Mouse (Mus musculus) c-Kit-positive CD71-positive TER-119-negative erythroid progenitor cells, embryonic 14.5 days (primary cell): ENCODE data around the gene Hdlbp.
"Not testable (repeated sequence)": the region's sequence is repeated elsewhere in the genome, so short reads cannot be mapped to it uniquely, and the experiment has no call there.

Experiments
- DNase-seq: peaks from one replicate; pipeline ENCODE4 v3.0.0-alpha.2; 2013; ENCODE audit warnings: low read depth

Hdlbp gene

GRCm38 (mm10) chr1:93478586-93479475, at the start of gene Hdlbp:
TSS of gene Hdlbp (minus strand) at chr1:93478815.
- peak; percentile 95 for DNase-seq

- no peak for DNase-seq
Observed at GRCm38 (mm10) chr1:93522325-93522724, 43.7 kb upstream of the Hdlbp start.

- DNase-seq, result no peak
Observed at GRCm38 (mm10) chr1:93521491-93521890, 42.9 kb upstream of the Hdlbp start.

- DNase-seq, result no peak
Observed at GRCm38 (mm10) chr1:93513221-93513620, 34.6 kb upstream of the Hdlbp start.

- no peak for DNase-seq
Observed at GRCm38 (mm10) chr1:93512351-93512690, 33.7 kb upstream of the Hdlbp start.

GRCm38 (mm10) chr1:93511585-93512350, 33.2 kb upstream of the Hdlbp start, which contains the start of gene Farp2:
TSS of gene Farp2 (plus strand) at chr1:93512079.
- DNase-seq, result peak; percentile 88

- DNase-seq, result not testable (repeated sequence)
Observed at GRCm38 (mm10) chr1:93508576-93508975, 30.0 kb upstream of the Hdlbp start.

- DNase-seq, result peak; percentile 42
Observed at GRCm38 (mm10) chr1:93506944-93507676, 28.5 kb upstream of the Hdlbp start.

GRCm38 (mm10) chr1:93495312-93495711, 16.7 kb upstream of the Hdlbp start:
- no peak for DNase-seq

- not testable (repeated sequence) for DNase-seq
Observed at GRCm38 (mm10) chr1:93486302-93486701, 7.7 kb upstream of the Hdlbp start.

- peak; percentile 34 for DNase-seq
Observed at GRCm38 (mm10) chr1:93479476-93480083, 965 bp upstream of the Hdlbp start.

- DNase-seq, result peak; percentile 83
Observed at GRCm38 (mm10) chr1:93477758-93478585, 643 bp downstream of the Hdlbp start.

GRCm38 (mm10) chr1:93475694-93476093, 2.9 kb downstream of the Hdlbp start:
- no peak for DNase-seq

GRCm38 (mm10) chr1:93468626-93469025, 10.0 kb downstream of the Hdlbp start:
- DNase-seq, result no peak

- no peak for DNase-seq
Observed at GRCm38 (mm10) chr1:93465746-93466145, 12.9 kb downstream of the Hdlbp start.

GRCm38 (mm10) chr1:93465066-93465465, 13.5 kb downstream of the Hdlbp start:
- DNase-seq, result no peak

- DNase-seq, result no peak
Observed at GRCm38 (mm10) chr1:93459101-93459500, 19.5 kb downstream of the Hdlbp start.

- DNase-seq, result no peak
Observed at GRCm38 (mm10) chr1:93458357-93458756, 20.3 kb downstream of the Hdlbp start.

GRCm38 (mm10) chr1:93453721-93454255, 24.8 kb downstream of the Hdlbp start:
- no peak for DNase-seq

GRCm38 (mm10) chr1:93450118-93450517, 28.5 kb downstream of the Hdlbp start:
- not testable (repeated sequence) for DNase-seq

GRCm38 (mm10) chr1:93445822-93446162, 32.8 kb downstream of the Hdlbp start:
- DNase-seq, result no peak
